Mouse (Mus musculus) spleen, adult 2 months (tissue): ENCODE measurements around the gene Mta1. TPM values are rescaled to one million over a fixed set of nuclear protein-coding genes. Genes with fewer than 3 reads are reported as not detected.

Experiments
- DNase-seq, 2 experiments: peaks; one replicate each; pipeline versions ENCODE4 v3.0.0 to v3.0.0-alpha.2; 2012 to 2021; ENCODE audit warnings: low spot score in 2 of 2, low read depth in 1 of 2
- H3K27ac ChIP-seq: fragments of 200-500 bp; 2 replicates; pipeline ENCODE4 v1.5.1; 2012; ENCODE audit warnings: low read length, inconsistent platforms; ENCODE audit not compliant: insufficient read depth
- H3K27me3 ChIP-seq: fragments of 200-500 bp; 2 replicates; pipeline ENCODE4 v1.6.1; 2012; ENCODE audit warnings: mild to moderate bottlenecking, moderate library complexity, low read length, inconsistent platforms; ENCODE audit not compliant: control insufficient read depth, insufficient read depth
- H3K36me3 ChIP-seq: fragments of 200-500 bp; 2 replicates; pipeline ENCODE4 v1.6.1; 2012; ENCODE audit warnings: mild to moderate bottlenecking, low read length, inconsistent platforms; ENCODE audit not compliant: control insufficient read depth, insufficient read depth
- H3K4me1 ChIP-seq: fragments of 200-500 bp; 2 replicates; pipeline ENCODE4 v1.6.1; 2011; ENCODE audit warnings: inconsistent platforms; ENCODE audit not compliant: control insufficient read depth, insufficient read depth, insufficient read length
- H3K4me3 ChIP-seq: fragments of 200-500 bp; 2 replicates; pipeline ENCODE4 v1.5.1; 2011; ENCODE audit warnings: mild to moderate bottlenecking, inconsistent platforms; ENCODE audit not compliant: insufficient read depth, insufficient read length; ENCODE audit errors: extremely low read depth
- CTCF ChIP-seq: fragments of 200-500 bp; IDR thresholded peaks from 2 replicates; pipeline ENCODE4 v1.5.1; 2011; ENCODE audit warnings: mild to moderate bottlenecking, inconsistent platforms; ENCODE audit not compliant: insufficient read depth, insufficient read length, insufficient replicate concordance; ENCODE audit errors: extremely low read depth
- POLR2A ChIP-seq: fragments of 200-500 bp; IDR thresholded peaks from 2 replicates; pipeline ENCODE4 v1.6.1; 2011; ENCODE audit warnings: low read depth, low read length, inconsistent platforms
- WGBS: fragments of 180-500 bp; shearing (Covaris S2); methylation state at CpG from one replicate; pipeline ENCODE4 v1.1.7; 2018; 5-methylcytosine and 5-hydroxymethylcytosine counted together
- polyA plus RNA-seq: library from polyadenylated mRNA; depleted of rRNA; stranded (reverse); fragments of >200 nt; gene quantifications from 2 replicates; pipeline ENCODE4 v1.2.3, GENCODE M21; 2012

Gene Mta1
- polyA plus RNA-seq, 1 experiment = 55.6 TPM

DNA sequence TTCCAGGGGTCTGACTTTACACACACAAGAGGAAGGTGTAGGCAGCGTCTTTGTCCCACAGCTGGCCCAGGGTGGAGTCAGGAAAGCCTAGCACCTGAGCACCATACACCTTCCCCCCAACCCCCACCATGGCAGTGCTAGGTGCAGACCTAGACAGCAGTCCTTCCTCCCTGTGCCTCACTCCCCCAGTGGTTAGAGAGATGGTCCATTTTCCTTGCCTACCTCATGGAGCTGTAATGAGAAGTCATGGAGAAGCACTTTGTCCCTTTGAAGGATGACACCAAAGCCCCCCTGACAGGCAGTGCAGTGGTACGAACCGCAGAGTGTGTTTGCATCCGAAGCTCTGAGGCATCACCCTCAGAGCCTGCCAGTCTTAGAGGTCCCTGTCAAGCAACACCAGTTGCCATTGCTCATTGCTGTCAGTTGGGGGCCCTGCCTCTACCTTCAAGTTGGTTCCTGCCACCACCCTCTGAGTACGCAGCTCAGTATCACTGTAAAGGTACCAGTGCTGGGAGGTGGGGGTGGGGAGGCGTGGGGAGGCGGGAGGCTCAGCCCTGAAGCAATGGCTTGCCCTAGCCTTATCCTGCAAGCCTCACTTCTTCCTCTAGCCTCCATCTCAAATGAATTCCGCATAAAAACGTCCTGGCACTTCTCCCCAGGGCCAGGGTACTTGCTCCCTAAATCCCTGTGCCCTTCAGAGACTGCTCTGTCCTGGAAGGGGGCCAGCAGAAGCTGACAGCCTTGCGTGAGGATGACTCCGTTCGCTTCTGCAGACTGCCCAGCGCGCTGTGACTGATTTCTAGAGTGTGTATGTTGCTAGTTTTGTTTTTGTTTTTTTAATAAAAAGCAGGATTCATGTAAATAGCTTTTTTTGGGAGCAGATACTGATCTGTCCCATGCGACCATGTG, 24.4 kb upstream of the Mta1 start:
- 20% methylated on average over 15 of the region's 15 CpGs for WGBS
- peak overlapping the region; percentile 50 for H3K27ac ChIP-seq
- H3K4me1 ChIP-seq = peaks cover 5% of the 10 kb centered on the region; the same call in 1 of the 2 replicates
- DNase-seq = peak in 1 of 2 experiments; percentile 17
- TF ChIP-seq CTCF (no peak), POLR2A (no peak)
- H3K27me3 ChIP-seq = no peaks in the 10 kb centered on the region
- H3K4me3 ChIP-seq = peak overlapping the region; percentile 95; the same call in 1 of the 2 replicates
- peaks cover 2% of the 10 kb centered on the region; the same call in 1 of the 2 replicates for H3K36me3 ChIP-seq

DNA sequence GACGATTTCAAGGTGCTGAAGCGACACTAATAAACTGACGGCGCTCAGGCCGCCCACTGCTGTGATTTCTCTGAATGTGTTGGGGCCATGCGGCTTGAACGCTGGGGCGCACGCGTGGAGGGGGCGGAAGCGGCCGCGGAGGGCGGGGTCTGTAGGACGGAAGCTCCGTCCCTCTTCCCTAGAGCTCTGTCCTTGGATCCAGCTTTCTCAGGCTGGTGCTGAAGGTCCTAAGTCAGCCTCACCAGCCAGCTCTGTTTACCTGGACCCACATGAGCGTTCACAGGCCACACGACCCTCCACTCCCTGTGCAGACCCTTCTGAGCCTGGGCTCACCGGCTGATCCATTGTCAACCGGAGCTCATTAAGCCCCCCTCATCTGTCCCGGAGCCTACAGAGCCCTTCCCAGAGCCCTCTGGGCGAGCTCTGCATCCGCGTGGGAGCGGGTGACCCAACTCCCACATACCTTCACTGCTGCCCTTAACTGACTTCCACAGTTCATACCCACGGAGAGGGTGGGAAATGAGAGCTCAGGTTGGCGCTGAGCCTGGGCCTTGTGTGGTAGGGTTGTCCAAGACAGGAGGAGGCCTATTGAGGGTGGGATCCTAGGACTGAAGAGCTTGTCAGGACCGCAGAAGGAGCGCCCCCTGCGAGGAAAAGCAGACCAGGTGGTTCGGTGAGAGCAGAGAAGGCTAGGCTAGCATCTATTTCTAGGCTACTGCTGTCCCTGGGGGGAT, 23.6 kb upstream of the Mta1 start, which contains the start of gene Tex22:
Gene Tex22 (plus strand): TSS at position 174 of the 734 bp plus-strand sequence.
- peak; percentile 83 for TF ChIP-seq POLR2A
- TF ChIP-seq CTCF = no peak
- H3K4me1 ChIP-seq = peaks cover 5% of the 10 kb centered on the region; the same call in 1 of the 2 replicates
- WGBS = under 1% methylated on average over 32 of the region's 32 CpGs
- no peaks in the 10 kb centered on the region for H3K27me3 ChIP-seq
- no peaks in the 10 kb centered on the region; the same call in 1 of the 2 replicates for H3K36me3 ChIP-seq
- peak within 1 kb of the TSS; percentile 95 for H3K4me3 ChIP-seq
- H3K27ac ChIP-seq = peak within 1 kb of the TSS; percentile 93
- peak in 1 of 2 experiments; percentile 81 for DNase-seq

- Histone ChIP-seq H3K4me3 (peak overlapping the region; percentile 95), H3K27me3 (no peaks in the 10 kb centered on the region), H3K36me3 (no peaks in the 10 kb centered on the region; the same call in 1 of the 2 replicates), H3K27ac (peak overlapping the region; percentile 93), H3K4me1 (peaks cover 5% of the 10 kb centered on the region; the same call in 1 of the 2 replicates)
- DNase-seq = peak; percentile 83 to 89
- WGBS = 4% methylated on average over 10 of the region's 10 CpGs
- peak; percentile 55; the same call in 1 of the 2 replicates for TF ChIP-seq POLR2A
- peak; percentile 93; the same call in 1 of the 2 replicates for TF ChIP-seq CTCF
Observed at GRCm38 (mm10) chr12:113075063-113075454, 23.0 kb upstream of the Mta1 start.

- Histone ChIP-seq H3K4me1 (peaks cover 5% of the 10 kb centered on the region; the same call in 1 of the 2 replicates), H3K27me3 (no peaks in the 10 kb centered on the region), H3K36me3 (no peaks in the 10 kb centered on the region; the same call in 1 of the 2 replicates), H3K4me3 (no peak overlapping the region), H3K27ac (no peak overlapping the region)
- DNase-seq = no peak
- no peak for TF ChIP-seq CTCF
- TF ChIP-seq POLR2A = no peak
- 53% methylated on average over 6 of the region's 6 CpGs for WGBS
Observed at GRCm38 (mm10) chr12:113075486-113075885, 22.6 kb upstream of the Mta1 start.

GRCm38 (mm10) chr12:113087276-113087675, 10.8 kb upstream of the Mta1 start:
- Histone ChIP-seq H3K27ac (no peak overlapping the region), H3K4me3 (no peak overlapping the region), H3K36me3 (no peaks in the 10 kb centered on the region), H3K27me3 (no peaks in the 10 kb centered on the region), H3K4me1 (no peaks in the 10 kb centered on the region)
- TF ChIP-seq CTCF = no peak
- TF ChIP-seq POLR2A = no peak
- 93% methylated on average over 2 of the region's 3 CpGs for WGBS
- DNase-seq = no peak

- H3K27me3 ChIP-seq = no peaks in the 10 kb centered on the region
- H3K36me3 ChIP-seq = no peaks in the 10 kb centered on the region
- H3K27ac ChIP-seq = no peak overlapping the region
- DNase-seq = no peak
- TF ChIP-seq CTCF (no peak), POLR2A (no peak)
- no peaks in the 10 kb centered on the region for H3K4me1 ChIP-seq
- 85% methylated on average over 4 of the region's 4 CpGs for WGBS
- no peak overlapping the region for H3K4me3 ChIP-seq
Observed at GRCm38 (mm10) chr12:113088026-113088425, 10.1 kb upstream of the Mta1 start.

DNA sequence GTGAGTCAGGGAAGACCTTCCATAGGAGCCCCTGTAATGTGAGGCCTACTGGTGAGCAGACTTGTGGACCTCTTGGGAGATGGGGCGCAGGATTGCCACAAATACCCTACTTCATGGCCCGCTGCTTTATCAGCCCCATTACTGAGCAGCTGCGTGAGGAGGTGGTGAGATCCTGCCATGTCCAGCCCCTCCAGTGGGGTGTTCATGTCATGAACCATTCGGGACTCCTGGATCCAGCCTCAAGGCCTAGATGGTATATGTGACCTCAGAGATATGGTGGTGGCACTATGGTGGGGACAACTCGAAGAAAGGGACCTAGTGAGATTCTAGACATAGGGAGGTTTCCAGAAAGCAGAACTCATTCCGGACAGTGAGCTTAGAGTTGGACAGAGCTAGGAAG, 9.0 kb upstream of the Mta1 start:
- no peak for DNase-seq
- TF ChIP-seq CTCF (no peak), POLR2A (no peak)
- H3K4me1 ChIP-seq = no peaks in the 10 kb centered on the region
- no peak overlapping the region for H3K27ac ChIP-seq
- no peak overlapping the region for H3K4me3 ChIP-seq
- no peaks in the 10 kb centered on the region for H3K27me3 ChIP-seq
- H3K36me3 ChIP-seq = no peaks in the 10 kb centered on the region
- 85% methylated on average over 6 of the region's 6 CpGs for WGBS
